Mouse (Mus musculus) kidney, postnatal 25 days (tissue): ENCODE data around the gene Klhl26.

Experiments
- DNase-seq, 2 experiments: peaks; one replicate each; pipeline ENCODE4 v3.0.0; 2021; ENCODE audit warnings: mixed read lengths in 2 of 2

Gene Klhl26

GRCm38 (mm10) chr8:70500386-70501301 lies 23.9 kb upstream of the Klhl26 start:
- peak; percentile 41 to 63 for DNase-seq

DNA sequence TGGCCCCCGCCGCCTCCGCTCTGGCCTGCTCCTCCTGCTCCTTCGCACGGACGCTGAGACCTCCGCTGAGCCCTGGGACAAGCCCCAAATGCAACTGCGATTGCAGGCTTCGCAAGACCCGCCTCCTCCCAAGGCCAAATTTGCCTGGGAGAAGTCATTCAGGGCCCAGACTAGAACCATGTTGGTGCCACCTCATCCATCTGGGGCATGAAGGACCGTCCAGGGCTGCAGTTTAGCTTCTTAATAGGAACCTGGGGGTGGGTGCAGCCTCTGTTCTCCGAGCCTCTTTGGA lies 18.9 kb upstream of the Klhl26 start:
- no peak for DNase-seq

GRCm38 (mm10) chr8:70495001-70495770 lies 18.4 kb upstream of the Klhl26 start:
- DNase-seq: no peak

GRCm38 (mm10) chr8:70494416-70494945 lies 17.7 kb upstream of the Klhl26 start:
- no peak for DNase-seq

DNA sequence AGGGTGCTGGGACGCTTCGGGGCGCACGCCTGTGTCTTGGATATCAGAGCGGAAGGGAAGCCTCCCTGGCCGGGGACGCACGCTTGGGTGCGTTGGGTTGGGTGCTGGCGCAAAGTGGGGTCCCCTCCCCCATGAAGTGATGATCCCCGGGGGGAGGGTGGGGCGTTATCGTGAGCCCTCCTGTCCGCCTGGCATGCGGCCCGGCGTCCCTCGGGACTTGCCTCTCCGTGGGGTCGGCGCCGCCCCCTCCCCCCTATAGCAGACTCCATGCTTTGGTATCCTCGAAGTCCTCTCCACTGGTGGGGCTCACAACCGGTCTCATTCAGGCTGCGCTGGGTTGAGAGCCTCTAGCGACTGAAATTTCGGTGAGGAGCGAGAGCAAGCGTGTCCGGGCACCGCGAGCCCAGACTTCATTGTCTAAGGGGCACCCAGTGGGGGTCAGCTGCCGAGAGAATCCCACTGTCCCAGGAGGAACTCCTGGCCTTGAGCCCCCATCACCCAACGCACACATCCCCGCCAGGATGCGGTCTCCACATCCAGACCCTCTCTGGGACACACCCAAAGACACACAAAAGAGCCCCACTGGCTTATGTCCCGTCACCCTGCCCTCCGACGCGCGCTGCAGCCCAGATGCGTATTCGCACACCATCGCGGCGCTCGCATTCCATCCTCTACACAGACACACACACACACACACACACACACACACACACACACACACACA lies 17.1 kb upstream of the Klhl26 start:
- DNase-seq: peak in 1 of 2 experiments; percentile 39

DNA sequence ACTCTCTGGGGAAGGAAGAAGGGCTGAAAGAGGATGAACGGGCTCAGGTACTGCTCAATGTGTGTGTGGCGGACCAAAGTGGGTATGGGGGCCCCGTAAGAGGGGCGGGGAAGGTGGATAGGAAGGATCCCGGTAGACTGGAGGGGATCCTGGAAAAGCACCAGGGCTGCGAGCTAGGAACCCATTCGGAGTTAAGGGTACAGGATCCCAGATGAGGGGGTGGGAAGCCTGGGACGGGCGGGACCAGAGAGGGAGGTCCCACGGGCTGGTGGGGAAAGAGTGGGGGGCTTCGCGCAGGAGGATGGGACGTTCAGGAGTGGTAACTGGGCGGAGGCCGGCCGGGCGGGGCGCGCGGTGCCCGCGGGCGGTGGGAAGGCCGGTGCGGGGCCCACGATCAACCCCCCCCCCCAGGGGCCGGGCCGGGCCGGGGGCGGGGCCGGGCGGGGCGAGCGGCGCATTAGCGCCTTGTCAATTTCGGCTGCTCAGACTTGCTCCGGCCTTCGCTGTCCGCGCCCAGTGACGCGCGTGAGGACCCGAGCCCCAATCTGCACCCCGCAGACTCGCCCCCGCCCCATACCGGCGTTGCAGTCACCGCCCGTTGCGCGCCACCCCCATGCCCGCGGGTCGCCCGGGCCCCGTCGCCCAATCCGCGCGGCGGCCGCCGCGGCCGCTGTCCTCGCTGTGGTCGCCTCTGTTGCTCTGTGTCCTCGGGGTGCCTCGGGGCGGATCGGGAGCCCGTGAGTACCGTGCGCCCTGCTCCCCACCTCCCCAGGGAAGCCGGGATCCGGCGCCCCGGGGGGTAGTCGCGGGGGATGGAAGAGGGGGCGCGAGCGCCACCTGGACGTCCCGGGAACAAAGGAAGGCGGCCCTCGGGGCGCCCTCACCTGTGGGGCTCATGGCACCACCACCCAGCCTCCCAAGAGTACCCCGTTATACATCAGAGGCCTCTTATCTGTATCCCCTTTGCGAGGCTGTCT lies 16.2 kb upstream of the Klhl26 start, which contains the start of gene Crlf1:
TSS of gene Crlf1 (plus strand) at position 495 of the 977 bp plus-strand sequence.
- DNase-seq: no peak

GRCm38 (mm10) chr8:70490880-70491495 lies 14.2 kb upstream of the Klhl26 start:
- DNase-seq: no peak

- DNase-seq: no peak
Observed at GRCm38 (mm10) chr8:70490061-70490879, 13.5 kb upstream of the Klhl26 start.

GRCm38 (mm10) chr8:70489576-70489975 lies 12.8 kb upstream of the Klhl26 start:
- peak; percentile 13 to 62 for DNase-seq

DNA sequence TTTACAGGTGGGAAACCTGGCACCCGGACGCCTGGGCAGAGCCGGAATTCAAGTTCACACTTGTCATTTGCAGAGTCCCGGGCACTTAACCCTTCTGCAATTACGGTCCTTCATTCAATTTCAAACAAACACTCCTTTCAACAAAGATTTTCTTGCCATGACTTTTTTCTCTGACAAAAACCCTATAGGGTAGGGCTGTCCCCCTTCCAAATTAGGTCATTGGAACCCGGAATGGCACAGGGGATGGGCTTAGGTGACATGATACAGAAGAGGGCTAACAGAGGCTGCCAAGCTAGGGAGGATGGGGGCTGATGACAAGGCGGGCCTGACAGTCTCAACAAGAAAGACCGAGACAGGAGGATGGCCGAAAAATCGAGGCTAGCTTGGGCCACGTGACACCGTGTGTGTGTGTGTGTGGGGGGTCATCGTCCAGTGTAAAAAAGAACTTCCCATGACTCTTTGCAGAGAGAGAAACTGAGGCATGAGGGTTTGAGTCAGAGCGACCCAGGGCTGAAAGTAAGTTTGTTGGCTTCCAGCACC lies 12.2 kb upstream of the Klhl26 start:
- no peak for DNase-seq

GRCm38 (mm10) chr8:70487993-70488796 lies 11.4 kb upstream of the Klhl26 start:
- peak; percentile 35 to 76 for DNase-seq

- no peak for DNase-seq
Observed at GRCm38 (mm10) chr8:70486941-70487520, 10.3 kb upstream of the Klhl26 start, which contains the start of gene Tmem59l. Gene Tmem59l, minus strand, starts transcription at chr8:70487358.

DNA sequence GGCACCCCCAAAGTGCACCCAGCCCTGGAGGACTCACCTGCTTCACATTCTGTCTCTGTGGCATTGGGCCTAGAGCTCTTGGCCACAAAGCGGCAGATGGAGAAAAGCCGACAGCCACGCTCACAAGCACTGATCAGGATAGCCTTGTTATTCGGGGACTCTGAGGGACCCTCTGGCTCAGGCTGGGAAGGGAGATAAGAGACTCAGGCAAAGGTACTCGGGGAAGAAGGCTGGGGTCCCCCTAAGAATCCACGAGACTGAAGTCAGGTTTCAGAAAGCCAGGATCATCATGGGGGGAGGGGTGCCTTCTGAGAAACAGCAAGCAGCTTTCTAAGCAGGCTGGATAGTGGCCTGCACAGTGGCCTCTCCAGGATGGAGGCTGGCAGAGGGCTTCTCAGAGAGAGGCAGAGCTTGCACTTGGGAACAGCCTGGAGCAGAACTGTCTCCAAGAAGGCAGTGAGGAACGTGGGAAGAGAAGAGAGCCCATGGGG lies 9.5 kb upstream of the Klhl26 start:
- DNase-seq: no peak

DNA sequence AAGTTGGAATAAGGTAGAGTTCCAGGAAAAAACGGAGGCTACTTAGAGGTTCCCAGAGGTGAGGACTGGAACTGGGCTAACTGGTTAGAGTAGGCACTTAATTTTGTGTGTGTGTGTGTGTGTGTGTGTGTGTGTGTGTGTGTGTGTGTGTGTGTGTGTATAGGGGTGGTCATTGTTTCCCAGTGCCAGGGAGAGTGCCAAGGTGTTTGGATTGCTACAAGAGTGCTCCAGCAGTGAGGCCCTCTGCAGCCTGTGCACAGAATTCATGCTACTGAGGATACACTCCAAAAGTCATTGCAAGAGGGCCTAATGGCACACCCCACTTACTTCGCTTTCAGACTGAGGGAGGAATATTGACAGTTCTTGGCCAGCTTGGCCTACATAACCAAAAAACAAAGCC lies 6.2 kb upstream of the Klhl26 start:
- DNase-seq: no peak

DNA sequence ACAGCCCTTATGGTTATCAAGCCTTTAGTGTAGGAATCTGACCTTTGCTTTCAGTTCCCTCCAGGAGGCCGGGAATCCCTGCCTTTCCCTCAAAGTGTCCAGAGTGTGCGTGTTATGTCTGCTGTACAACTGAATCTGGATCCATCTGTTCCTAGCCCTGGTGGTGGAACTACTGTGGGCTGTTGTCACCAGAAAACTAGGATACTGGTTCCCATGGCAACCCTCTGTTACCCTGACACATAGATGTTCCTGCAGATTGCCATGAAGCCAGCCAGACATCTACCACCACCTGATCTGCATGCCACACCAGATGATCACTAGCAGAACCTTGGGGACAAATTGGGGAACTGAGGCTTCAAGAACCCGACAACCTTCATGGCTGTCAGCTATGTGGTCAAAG lies 5.1 kb upstream of the Klhl26 start:
- no peak for DNase-seq

GRCm38 (mm10) chr8:70477269-70477982 lies 658 bp upstream of the Klhl26 start:
- peak; percentile 33 to 61 for DNase-seq

DNA sequence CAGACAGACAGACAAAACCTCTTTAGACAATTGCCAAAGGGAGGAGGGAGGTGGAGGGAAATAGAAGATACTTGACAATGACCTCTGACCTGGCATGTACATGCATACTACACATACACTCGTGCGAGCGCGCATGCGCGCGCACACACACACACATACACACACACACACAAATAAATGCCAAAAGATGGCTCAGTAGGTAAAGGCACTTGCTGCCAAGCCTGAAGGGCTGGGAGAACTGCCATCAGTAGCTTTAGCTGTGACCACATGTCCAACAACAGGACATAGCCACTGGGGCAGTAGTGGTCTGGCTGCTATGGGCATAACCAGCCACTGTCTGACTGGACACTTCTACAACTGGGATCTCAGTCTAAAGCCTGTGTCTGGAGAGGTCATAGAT lies 4.9 kb downstream of the Klhl26 start:
- DNase-seq: no peak

GRCm38 (mm10) chr8:70469938-70470337 lies 6.8 kb downstream of the Klhl26 start:
- DNase-seq: no peak
